Mouse (Mus musculus): Measurements from ENCODE around the gene Cmtm6.

- TF ChIP-seq CTCF (IDR thresholded peaks at IDR 0.05; ENCODE audit: borderline replicate concordance, extremely low read depth, insufficient read depth, insufficient read length) (no peak), POLR2A (IDR thresholded peaks at IDR 0.05; ENCODE audit: borderline replicate concordance, extremely low read depth, insufficient read depth, insufficient read length, poor library complexity, severe bottlenecking) (no peak)
Observed at GRCm38 (mm10) chr9:114758801-114759200, 27.9 kb downstream of the Cmtm6 start.

Measured in brain, embryonic 14.5 days (tissue).